Mouse (Mus musculus) erythroblast, embryonic 14.5 days (primary cell): ENCODE data around the gene Olfr1391. TPM values are rescaled to one million over a fixed set of nuclear protein-coding genes. Genes with fewer than 3 reads are reported as not detected.
"Not testable (repeated sequence)": the region's sequence is repeated elsewhere in the genome, so short reads cannot be mapped to it uniquely, and the experiment has no call there.

Source experiments
- H3K27me3 ChIP-seq: 2 replicates; pipeline ENCODE4 v1.6.1; 2012; ENCODE audit warnings: inconsistent platforms; ENCODE audit not compliant: control insufficient read depth
- H3K36me3 ChIP-seq: 2 replicates; pipeline ENCODE4 v1.6.1; 2012; ENCODE audit warnings: mild to moderate bottlenecking, inconsistent platforms; ENCODE audit not compliant: control insufficient read depth
- H3K4me1 ChIP-seq: 2 replicates; pipeline ENCODE4 v1.6.1; 2012; ENCODE audit warnings: inconsistent platforms; ENCODE audit not compliant: control insufficient read depth
- H3K4me3 ChIP-seq: replicated peaks from 2 replicates; pipeline ENCODE3; 2012; ENCODE audit warnings: moderate library complexity, mild to moderate bottlenecking, inconsistent platforms
- H3K9me3 ChIP-seq: 2 replicates; pipeline ENCODE4 v1.6.1; 2012; ENCODE audit warnings: low read length, inconsistent platforms, mixed read lengths; ENCODE audit not compliant: control insufficient read depth
- GATA1 ChIP-seq: IDR thresholded peaks from 2 replicates; pipeline ENCODE4 v1.6.1; 2012; ENCODE audit warnings: low read length, inconsistent platforms, mixed read lengths
- TAL1 ChIP-seq: IDR thresholded peaks from 3 replicates; pipeline ENCODE4 v1.6.1; 2012; ENCODE audit warnings: low read length, inconsistent platforms, mixed read lengths
- polyA plus RNA-seq: library from polyadenylated mRNA; stranded (reverse); fragments of >175 nt; gene quantifications from 2 replicates; pipeline ENCODE4 v1.2.3, GENCODE M21; 2012

Gene Olfr1391
- not detected in 2 replicates for polyA plus RNA-seq

DNA sequence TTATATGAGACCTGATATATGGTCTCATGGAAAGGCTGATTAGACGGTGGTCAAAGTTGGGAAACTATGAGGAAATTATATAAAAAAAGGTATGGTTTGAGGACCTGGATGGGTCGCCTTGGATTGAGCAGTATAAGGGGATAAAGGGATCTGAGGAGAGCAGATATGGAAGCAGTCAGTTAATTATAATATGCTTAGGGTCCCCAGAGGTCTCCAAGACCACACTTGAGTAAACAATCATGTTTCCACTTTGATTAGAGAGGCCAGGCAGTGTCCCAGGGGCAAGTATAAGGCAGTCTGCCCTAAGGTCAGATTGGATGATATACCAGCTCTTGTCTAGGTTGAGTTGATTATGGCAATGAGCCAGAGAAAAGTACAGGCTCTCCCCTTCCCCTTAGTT lies at the start of gene Olfr1391:
Gene Olfr1391, plus strand, starts transcription at position 301 of the 400 bp plus-strand sequence.
- TF ChIP-seq GATA1 = no peak
- no peak for TF ChIP-seq TAL1
- Histone ChIP-seq H3K4me1 (no peaks in the 10 kb centered on the region), H3K9me3 (no peaks in the 10 kb centered on the region), H3K4me3 (no peak within 1 kb of the TSS), H3K27me3 (no peaks in the 10 kb centered on the region), H3K36me3 (no peaks in the 10 kb centered on the region)

DNA sequence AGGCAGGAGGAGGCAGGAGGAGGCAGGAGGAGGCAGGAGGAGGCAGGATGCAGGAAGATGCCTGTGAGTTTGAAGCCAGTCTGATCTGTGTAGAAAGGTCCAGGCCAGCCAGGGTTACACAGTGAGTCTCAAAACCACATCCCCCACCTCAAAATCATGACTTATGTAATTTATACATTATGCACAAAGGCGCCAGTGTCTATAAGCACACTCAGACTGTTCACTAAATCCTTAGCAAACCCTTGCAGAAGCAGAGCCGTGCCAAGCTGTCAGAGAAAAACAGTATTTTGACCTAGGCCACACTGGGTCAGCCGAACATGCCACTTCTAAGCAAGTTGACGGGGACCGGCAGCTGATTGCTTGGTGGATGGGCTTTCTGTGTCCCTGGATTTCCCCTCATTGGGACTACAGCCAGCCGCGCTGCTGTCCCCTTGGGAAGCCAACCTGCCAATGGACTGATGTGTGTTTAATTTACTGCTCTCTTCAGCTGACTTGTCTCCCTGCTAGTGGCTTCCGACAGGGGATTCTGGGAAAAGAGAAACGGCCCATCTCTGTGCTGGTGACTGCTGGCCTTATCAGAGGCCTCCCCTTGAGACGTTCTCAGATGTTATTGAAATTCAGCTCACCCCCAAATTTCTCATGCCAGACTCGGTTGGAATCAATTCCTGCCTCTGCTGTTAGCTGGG lies 48.6 kb upstream of the Olfr1391 start:
- no peak overlapping the region for H3K4me3 ChIP-seq
- H3K9me3 ChIP-seq = no peaks in the 10 kb centered on the region
- no peaks in the 10 kb centered on the region for H3K4me1 ChIP-seq
- TF ChIP-seq GATA1 = no peak
- TF ChIP-seq TAL1 = no peak
- no peaks in the 10 kb centered on the region for H3K36me3 ChIP-seq
- H3K27me3 ChIP-seq = no peaks in the 10 kb centered on the region

DNA sequence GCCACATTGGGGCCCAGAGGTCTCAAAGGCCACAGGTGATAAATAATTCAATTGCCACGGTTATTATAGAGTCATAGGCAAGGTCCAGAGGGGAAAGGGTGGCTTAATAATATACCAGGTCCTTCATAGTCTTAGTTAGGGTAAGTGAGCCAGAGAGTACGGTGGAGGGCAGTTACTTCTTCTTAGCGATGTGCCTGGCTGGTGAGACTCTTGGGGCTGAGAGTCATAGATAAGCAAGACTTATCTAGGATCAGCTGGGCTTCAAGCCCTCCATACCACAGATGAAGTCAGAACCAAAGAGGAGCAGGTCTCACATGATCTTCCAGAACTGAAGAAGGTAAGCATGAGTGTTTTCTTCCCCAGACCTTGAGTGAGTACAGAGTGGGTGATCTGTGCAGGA lies 44.3 kb upstream of the Olfr1391 start, which contains the start of gene Olfr1393:
Gene Olfr1393, plus strand, starts transcription at position 83 of the 400 bp plus-strand sequence.
- Histone ChIP-seq H3K27me3 (no peaks in the 10 kb centered on the region), H3K4me3 (no peak within 1 kb of the TSS), H3K9me3 (no peaks in the 10 kb centered on the region), H3K36me3 (no peaks in the 10 kb centered on the region), H3K4me1 (no peaks in the 10 kb centered on the region)
- TF ChIP-seq GATA1 (no peak), TAL1 (no peak)

DNA sequence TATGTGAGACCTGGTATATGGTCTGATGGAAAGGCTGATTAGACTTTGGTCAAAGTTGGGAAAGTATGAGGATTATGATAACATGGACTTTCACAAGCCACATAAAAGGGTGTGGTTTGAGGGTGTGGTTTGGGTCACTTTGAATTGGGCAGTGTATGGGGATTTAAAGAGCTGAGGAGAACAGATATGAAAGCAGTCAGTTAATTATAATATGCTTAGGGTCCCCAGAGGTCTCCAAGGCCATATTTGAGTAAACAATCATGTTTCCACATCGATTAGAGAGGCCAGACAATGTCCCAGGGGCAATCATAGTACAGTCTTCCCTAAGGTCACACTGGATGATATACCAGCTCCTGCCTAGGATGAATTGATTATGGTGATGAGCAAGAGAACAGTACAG lies 37.6 kb upstream of the Olfr1391 start, which contains the start of gene Olfr1392:
Gene Olfr1392, plus strand, starts transcription at position 301 of the 400 bp plus-strand sequence.
- not testable (repeated sequence) for H3K36me3 ChIP-seq, H3K9me3 ChIP-seq, H3K4me3 ChIP-seq, H3K27me3 ChIP-seq, H3K4me1 ChIP-seq

DNA sequence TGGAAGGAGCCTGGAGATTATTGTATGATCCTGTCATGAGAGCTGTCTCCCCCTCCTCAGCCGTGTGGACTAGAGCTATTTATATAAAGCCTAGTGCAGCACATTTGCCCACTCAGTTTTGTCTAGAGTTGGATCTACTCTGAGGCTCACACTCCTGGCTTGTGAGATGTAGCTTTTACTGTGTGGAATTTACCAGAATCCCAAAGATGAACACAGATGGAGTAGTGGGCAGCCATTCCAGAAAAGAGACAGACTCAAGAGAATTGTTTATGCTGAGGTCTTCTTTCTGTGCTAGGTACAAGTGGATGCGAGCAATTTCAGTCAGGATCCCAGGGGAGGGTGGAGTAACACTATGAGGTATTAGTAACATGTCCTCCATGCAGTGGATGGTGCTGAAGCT lies 35.3 kb upstream of the Olfr1391 start:
- Histone ChIP-seq H3K27me3 (no peaks in the 10 kb centered on the region), H3K4me1 (no peaks in the 10 kb centered on the region), H3K9me3 (no peaks in the 10 kb centered on the region), H3K4me3 (no peak overlapping the region), H3K36me3 (no peaks in the 10 kb centered on the region)
- TF ChIP-seq TAL1 (no peak), GATA1 (no peak)

DNA sequence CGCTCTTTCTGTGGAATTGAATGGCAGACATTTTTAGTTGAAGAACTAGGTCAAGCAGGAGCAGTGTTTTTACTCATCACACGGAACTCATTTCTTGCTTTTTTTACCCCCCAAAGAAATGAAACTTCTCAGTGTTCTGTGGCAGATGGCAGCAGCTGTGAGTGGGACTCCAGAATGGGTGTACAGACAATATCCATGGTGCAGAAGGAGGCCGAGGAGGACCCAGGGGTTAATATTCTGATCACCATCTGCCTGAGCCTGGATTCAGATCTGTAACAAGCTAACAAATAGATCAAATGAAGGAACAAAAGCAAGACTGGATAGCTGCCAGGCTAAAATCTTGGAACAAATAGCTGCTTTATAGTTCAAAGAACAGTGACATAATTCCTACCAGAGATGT lies 29.8 kb upstream of the Olfr1391 start:
- Histone ChIP-seq H3K36me3 (no peaks in the 10 kb centered on the region), H3K4me1 (no peaks in the 10 kb centered on the region), H3K27me3 (no peaks in the 10 kb centered on the region), H3K4me3 (no peak overlapping the region), H3K9me3 (no peaks in the 10 kb centered on the region)
- TF ChIP-seq TAL1 (no peak), GATA1 (no peak)

DNA sequence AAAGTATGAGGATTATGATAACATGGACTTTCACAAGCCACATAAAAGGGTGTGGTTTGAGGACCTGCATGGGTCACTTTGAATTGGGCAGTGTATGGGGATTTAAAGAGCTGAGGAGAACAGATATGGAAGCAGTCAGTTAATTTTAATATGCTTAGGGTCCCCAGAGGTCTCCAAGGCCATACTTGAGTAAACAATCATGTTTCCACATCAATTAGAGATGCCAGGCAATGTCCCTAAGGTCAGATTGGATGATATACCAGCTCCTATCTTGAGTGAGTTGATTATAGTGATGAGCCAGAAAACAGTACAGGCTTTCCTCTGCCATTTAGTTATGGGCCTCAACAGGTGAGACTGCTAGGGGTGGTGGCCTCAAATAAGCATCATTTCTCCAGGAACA lies 18.1 kb upstream of the Olfr1391 start, which contains the start of gene Olfr10:
Gene Olfr10, plus strand, starts transcription at position 301 of the 400 bp plus-strand sequence.
- Histone ChIP-seq H3K27me3 (no peaks in the 10 kb centered on the region), H3K36me3 (no peaks in the 10 kb centered on the region), H3K4me3 (no peak within 1 kb of the TSS), H3K9me3 (no peaks in the 10 kb centered on the region), H3K4me1 (no peaks in the 10 kb centered on the region)
- no peak for TF ChIP-seq TAL1
- TF ChIP-seq GATA1 = no peak

DNA sequence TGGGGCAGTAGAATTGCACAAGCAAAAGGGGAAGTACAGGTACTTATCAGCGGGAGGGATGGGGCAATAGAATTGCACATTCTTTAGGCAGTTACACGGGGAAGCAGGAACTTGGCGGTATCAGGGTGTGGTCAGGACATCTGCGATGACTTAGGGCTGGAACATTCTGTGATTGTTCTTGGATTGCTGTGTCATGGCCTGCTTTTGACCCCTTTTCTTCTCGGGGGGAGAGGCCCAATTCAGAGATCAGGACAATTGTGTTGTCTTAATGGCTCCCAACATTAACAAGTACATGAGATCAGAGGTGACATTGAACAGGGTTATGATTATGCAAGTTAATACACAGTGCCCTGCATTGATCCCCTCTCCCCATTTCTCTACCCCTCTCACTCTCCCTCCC lies 14.0 kb upstream of the Olfr1391 start:
- H3K27me3 ChIP-seq, H3K36me3 ChIP-seq, H3K4me1 ChIP-seq, H3K9me3 ChIP-seq, H3K4me3 ChIP-seq: not testable (repeated sequence)

DNA sequence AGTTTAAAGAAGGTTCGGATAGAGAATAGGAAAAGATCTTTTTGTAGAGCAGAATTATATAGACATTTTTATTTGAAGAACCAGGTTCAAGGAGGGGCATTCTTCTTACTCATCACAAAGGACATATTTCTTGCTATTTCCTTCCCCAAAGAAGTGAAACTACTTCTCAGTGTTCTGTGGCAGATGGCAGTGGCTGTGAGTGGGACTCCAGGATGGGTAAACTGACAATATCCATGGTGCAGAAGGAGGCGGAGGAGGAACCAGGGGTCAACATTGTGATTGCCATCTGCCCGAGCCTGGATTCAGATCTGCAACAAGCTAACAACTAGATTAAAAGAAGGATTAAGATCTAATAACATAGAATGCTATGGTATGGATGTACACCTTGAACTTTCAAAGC lies 4.2 kb downstream of the Olfr1391 start:
- H3K36me3 ChIP-seq = no peaks in the 10 kb centered on the region
- no peaks in the 10 kb centered on the region for H3K9me3 ChIP-seq
- no peaks in the 10 kb centered on the region for H3K4me1 ChIP-seq

DNA sequence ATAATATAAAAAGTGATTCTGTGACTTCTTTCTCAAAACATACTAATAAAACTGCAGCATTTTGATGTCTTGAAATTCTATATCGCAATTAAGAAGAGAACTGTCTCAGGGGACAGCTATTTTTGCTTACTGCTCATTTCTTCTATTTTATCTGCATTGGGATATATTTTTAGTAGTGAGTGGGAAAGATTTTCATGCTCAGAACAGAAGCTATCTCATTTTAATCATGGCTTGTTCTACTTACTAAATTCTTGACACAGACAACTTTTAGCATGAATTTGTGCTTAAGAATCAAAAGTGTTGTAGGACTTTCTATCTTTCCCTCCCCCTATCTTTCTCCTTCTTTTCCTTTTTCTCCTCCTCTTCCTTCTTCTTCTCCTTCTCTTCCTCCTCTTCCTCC lies 7.1 kb downstream of the Olfr1391 start:
- Histone ChIP-seq H3K9me3 (no peaks in the 10 kb centered on the region), H3K36me3 (no peaks in the 10 kb centered on the region), H3K27me3 (no peaks in the 10 kb centered on the region), H3K4me3 (no peak overlapping the region), H3K4me1 (no peaks in the 10 kb centered on the region)
- TF ChIP-seq TAL1 = no peak
- TF ChIP-seq GATA1 = no peak

More for the DNA sequence above, 4.2 kb downstream of the Olfr1391 start:
- TF ChIP-seq TAL1 (no peak), GATA1 (no peak)
- Histone ChIP-seq H3K4me3 (no peak overlapping the region), H3K27me3 (no peaks in the 10 kb centered on the region)
